Mouse (Mus musculus) left cerebral cortex, postnatal 14 days (tissue): ENCODE measurements at regions not wholly inside any gene's neighbourhood (a gene's known extent, or its start where the extent isn't known, plus 50 kb on each side); places are given as distances from the start of the nearest gene placed in this dataset.

Experiments used
- DNase-seq, 2 experiments: peaks; one replicate each; pipeline ENCODE4 v3.0.0; 2021 to 2022; ENCODE audit warnings: low spot score in 2 of 2, mixed read lengths in 1 of 2
- intact Hi-C: fragments of 180-260 bp; cut with DNase I; formaldehyde crosslinking; loops from one replicate; pipeline ENCODE4 v1.15.1; 2025

DNA sequence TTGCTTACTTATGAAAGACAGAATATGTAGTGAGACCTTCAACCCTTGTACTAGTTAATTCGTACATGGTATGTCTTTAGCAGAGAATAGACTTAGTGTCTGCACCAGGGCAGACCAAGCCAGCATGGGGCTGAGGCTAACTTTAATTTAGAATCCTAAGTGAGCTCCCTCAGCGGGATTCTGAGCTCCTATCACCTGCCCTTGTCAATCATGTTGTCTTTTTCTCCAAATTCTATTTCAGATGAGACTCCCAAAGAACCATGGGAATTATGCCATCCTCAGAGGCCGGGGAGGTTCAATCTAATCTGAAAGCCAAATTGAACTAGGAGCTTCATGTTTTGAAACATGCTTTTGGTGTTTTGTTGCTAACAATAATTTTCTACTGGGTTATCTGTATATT, 553.8 kb upstream of the Mpdz start:
- intact Hi-C loops: no loop called here
- no peak for DNase-seq

DNA sequence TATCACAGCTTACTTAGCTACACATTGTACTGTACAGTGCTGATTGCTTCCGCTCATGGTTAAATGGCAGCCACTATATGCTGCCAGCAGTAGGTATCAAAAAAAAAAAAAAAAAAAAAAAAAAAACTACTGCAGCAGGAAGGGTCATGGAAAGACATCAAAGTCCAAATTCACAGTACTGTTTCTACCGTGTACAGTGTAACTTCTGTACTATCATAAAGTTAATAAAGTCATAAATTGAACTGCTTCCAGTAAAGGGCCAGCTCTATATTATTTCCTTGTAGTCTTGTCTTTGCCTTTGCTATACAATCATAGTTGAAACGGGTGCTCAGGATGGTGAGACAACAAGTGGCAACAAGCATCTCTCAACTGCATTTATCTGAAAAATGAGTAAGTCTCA, 552.6 kb upstream of the Mpdz start:
- no peak for DNase-seq
- intact Hi-C loops: no loop called here

DNA sequence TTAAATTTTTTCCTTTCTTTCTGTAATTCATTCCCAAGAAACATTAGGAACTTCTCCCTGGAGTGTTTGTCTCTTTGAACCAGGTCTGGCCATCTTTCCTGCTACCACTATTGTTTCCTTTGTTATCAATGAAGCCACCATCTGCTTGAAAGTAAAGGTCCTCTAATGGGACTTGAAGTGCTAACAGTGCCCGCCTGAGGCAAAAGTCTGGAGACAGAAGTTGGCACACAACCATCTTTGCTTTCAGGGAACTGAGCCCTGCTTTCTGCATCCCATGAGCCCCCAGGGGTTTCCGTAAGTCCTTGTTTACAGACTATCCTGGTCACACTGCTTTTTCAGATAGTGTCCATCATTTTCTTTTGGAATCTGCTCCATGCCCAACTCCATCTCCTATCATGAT, 546.2 kb upstream of the Mpdz start:
- no peak for DNase-seq
- intact Hi-C loops: no loop called here

DNA sequence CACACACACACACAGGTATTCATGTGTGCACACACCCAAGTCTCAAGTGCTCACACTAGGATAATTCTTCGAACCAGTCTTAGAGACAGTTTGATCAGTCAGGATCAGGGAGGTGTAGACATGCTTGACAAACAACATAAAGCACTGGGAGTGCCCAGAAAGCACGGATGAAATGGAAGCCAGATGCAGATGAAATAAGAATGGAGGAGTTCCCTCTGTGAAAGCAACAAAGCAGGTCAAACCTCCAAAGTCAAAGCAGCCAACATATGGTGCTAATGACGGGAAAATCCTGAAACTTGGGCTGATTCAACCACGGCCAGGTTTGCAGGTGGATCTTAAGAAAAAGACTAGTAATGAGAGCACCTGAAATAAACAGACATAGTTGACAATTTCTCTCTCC, 544.0 kb upstream of the Mpdz start:
- intact Hi-C loops: no loop called here
- DNase-seq: no peak

DNA sequence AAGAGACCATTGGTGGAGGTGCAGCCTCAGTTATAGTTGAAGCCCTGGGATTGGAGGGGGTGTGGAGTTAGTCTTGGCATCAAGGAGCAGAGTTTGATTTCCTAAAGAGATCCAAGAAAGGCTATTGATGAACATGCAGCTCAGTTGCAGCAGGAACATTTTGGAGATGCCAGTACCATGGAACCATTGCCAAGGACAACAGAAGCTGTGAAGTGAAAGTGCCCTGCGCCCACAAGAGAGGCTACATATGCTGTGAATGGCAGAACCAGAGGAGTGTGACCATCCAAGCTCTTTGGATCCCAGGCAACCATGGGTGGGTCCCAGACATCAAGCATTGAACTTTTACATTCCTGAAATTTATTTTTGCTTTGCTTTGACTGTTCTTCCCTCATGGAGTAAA, 539.2 kb upstream of the Mpdz start:
- intact Hi-C loops: no loop called here
- DNase-seq: no peak

DNA sequence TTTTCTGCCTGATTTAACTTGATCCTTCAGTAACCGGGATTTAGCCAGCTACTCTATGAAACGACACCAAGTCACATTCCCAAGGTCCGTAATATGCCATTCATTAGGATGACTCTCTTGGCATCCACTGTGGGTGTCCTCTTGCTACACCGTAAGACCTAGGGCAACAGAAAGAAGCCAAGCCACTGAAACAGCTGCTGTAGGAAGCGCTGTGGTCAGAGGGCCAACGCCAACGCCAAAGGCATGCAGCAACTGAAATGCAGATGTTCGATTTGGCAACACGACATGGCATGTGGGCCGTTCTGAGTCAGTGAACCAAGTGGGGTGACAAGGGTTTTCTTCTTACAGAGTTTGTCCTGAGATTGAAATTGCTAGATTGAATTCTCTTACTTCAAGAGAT, 527.9 kb upstream of the Mpdz start:
- intact Hi-C loops: no loop called here
- no peak for DNase-seq

DNA sequence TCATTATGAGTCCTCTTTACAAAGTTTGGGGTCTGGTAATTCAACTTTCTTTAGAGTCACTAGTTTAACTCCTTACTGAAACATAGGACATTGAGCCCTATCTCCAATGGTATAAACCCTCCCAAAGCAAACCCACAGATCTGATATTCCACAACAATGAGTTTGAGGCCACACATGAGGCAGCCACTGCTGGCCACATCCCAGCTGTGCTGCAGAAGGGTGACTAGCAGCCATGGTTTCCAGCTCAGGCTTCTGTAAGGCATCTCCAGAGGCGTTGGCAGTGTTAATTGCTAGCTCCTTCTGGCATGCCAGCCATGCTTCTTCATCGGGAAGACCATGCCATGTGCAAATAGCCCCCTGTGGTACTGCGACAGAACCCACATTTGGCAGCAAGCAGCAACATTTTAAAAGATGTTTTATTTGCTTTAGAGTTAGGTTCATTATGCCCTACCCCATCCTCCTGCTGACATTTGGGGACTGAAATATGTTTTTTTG, 527.1 kb upstream of the Mpdz start:
- intact Hi-C loops: no loop called here
- no peak for DNase-seq

DNA sequence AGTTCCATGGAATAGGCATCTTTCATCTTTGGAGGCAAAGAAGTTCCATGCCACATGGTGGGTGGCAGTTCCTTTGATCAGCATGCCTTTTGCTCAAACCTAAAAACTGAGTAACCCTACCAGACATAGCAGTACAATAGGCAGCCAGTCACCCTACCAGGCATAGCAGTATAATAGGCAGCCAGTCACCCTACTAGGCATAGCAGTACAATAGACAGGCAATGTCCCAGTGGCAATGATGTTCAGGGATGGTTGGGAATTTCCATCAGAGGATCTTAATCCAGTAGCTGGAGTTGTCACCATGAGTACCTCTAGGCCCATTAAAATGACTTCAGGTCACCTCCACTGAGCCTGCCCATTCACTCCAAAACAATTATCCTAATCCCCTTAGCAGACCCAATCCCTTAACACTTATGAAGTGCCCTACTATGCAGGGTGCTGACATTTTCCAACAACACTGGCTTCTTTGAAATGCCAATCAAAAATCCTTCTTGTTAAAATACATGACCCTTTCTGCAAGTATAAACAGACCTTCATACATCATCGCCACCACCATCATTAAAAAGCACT, 523.5 kb upstream of the Mpdz start:
- intact Hi-C loops: no loop called here
- no peak for DNase-seq

DNA sequence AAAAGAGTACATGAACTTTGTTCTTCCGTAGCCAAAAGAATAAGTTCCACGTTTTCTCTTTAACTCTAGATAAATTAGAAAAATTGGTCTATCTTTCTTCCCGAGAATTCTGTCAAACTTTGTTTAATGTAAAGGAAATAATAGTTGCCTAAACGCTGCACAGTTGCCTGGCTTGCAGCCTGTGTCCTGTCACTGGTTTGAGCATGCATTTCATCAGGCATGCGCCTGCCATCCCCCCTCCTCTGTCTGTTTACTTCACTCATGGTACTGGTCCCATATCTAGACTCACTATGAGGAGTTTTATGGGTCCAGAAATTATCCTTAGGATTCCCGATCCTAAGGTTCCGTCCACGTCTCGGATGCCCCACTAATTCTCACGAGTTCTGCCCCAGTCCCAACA, 520.5 kb upstream of the Mpdz start:
- no peak for DNase-seq
- intact Hi-C loops: no loop called here

DNA sequence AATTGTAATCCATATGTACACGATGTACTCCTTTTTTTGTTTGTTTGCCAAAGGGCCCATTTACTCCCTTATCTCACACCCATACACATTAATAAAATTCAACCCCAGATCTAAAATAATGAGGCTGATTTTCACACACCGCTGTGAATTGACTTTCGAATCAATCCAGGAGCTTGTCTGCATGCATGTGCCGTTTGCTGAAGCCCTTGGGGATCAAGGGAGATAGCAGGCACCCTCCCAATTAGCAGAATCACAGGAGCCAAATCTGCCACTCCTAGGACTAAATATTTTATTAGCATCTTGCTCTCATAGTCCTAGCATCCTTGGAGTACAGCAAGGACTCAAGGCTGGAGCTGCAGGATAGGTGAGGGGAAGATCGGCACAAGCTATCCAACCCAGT, 520.0 kb upstream of the Mpdz start:
- DNase-seq: no peak
- intact Hi-C loops: no loop called here

DNA sequence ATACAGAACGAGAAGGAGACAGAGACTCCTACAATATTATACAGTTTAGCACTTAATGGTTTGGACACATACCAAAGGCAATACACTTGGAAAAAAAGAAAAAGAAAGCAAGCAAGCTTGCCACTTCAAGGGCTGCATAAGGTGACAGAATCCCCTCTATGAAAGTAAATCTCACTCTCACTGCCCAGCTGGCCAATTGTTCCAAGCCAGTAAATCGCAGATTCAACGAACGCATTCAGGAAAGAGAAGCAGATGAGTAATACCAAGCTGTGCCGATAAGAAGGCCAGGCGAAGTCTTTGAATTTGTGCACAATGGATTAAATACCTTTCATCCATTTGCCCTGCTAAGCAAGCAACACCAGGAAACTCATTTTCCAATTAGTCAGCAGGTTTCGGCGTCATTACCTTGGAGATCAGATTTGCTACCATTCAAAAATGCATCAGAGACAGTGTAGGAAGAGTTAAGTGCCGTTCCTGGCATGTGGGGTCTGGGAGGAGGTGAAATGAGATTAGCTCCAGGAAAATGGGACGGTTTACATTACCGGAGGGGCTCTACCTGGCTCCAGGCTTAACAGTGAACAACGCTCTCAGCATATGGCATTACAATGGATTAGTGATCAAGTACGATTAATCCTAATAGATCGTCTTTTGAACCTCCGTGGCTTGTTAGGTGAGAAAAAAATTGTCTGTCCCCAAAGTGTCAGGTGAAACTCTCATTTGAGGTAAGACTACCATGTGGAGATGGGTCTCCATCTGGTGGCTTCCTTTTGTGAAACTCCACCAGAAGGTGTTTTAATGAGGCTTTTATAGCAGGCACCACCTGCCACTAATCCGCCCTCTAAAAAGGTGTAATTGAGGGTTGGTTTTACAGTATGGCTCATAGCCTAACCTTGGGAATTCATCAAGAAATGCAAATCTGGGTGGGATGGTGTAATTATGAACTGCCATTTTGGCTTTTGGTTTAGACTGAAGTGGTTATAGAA, 518.2 kb upstream of the Mpdz start:
- DNase-seq: no peak
- intact Hi-C loops: no loop called here

DNA sequence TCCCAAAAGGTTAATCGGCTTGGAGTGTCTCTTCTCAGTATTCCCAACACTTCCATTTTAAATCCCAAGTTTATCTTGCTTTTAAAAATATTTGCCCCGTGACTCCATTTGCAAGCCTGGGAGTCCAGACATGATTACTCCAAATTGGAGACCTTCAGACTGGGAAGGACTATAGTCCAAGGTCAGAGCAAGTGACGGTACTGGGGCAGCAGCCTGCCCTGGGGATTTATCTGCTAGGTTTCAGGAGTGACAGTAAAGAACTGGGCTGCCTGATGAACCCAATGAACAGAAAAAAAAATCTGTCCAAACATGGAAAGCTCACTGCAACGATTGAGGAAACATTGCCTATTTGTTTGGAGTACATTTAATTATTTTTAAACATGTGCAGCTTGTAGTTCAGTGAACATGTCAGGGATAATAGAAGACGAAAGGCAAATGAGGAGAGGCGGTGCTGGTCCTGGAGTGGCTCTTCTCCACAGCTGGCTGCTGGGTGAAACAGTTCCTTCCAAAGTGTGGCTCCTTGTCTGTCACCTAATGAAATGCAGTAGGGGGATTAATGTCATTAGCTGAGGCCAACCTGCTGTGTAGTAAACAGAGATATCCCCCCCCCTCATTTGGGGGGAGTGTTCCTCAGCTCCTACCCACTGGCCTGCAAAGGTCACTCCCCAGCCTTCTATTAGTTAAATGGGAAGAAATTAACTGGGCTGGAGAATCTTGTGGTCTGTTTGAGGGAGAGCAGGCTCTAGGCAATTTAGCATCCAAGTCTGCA, 514.5 kb upstream of the Mpdz start:
- DNase-seq: no peak
- intact Hi-C loops: no loop called here

DNA sequence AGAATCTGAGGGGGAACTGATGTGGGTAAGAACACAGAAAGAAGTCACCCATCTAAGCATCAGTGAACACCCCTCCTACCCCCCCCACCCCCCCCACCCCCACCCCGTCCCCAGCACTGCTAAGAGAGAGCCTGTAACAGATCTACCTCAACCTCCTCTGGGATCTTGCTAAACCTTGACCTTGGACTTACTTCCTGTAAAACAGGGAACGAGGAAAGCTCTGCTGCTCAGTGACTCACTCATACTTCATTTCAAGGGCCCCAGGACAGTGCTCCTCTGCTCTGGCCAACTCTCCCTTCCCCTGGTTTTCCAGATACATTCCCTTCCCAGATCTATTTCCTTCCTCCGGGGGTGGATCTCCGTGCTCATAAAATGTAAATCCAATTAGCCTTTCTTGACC, 510.4 kb upstream of the Mpdz start:
- no peak for DNase-seq
- intact Hi-C loops: no loop called here

DNA sequence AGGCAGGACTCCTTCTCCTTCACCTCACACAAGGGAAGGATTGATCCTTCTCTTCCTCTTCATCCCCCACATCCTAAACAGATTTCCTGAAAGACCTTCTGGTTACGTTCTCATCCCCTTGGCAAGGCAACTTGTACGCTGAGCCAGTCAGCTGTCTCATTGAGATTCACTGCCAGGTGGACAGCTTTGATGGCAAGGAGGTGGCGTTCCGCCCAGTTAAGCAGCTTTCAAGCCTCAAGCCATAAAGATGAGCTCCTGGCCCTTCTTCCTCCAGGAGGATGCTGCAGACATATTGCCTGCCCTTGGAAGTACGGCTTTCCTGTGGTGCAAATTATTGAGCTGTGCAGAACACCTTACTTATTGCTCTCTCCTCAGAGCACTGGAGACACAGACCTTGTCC, 494.8 kb upstream of the Mpdz start:
- DNase-seq: no peak
- intact Hi-C loops: no loop called here

DNA sequence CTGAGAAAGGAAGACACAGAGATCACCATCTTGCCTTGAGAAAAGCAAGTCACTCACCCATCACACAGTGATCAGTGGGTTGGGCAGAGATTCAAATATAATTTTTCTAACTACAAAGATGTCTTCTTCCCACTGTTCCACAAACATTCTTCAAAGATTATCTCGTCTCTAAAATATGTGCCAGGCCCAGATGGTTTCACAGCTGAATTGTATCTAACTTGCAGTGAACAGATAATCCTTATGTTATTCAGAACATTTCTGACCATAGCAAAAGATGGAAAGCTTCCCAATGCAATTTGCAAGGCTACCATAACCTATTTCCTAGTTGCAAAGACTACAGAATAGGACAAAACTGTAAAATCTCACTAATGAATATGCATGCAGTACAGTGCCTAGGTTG, 488.3 kb upstream of the Mpdz start:
- intact Hi-C loops: no loop called here
- no peak for DNase-seq

DNA sequence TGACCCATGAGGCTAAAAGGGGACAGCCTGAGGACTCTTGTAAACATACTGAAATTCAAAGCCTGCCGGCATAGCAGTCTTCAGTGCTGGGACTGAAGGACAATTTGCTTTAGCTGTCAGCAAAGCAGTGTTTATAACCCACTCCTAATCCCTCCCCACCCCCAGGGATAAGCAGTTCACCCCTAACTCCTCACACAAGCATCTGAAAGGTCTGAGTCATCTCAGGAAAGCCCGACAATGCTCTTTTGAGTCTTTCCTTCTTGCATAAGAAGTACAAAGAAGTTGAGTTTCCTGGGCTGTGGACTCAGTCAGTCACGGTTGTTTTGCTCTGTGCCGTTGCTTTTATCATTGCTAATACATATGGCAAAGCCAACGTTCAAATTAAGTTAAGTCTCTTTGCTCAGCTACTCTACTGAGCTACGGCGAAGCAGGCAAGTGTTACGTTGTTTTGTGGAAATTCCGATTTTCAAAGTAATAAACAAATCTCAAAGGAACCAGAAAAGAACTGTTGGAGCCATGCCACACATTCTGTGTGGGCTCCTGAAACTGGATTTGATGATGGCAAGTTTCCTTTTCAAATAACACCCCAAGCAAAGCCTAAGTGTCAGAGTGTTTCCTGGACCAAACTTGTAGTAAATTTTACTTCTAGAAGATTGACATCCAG, 486.1 kb upstream of the Mpdz start:
- intact Hi-C loops: no loop called here
- DNase-seq: no peak

DNA sequence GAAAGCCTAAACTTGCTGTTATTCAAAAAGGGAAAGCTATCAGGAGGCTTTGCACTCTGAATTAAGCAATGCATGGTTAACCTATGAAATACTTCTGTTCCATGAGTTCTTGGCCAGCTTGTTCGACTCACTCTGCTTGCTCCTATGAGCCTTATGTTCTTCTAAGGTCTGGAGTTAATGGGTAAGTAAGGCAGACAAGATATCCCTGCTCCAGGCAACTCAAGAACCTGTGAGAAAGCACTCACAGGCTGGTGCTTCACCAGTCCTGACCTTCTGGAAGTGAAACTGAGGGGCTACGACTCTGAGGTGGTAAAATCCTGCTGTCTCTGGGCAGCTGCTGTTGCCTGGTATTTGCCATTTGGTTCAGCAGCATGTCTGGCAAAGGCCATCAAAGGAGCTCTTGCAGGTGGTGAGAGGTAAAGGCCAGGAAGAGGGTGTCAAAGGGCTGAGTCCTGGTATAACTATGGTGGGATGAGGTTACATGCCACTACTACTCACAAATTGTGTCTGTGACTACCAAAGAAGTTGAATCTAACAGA, 484.6 kb upstream of the Mpdz start:
- intact Hi-C loops: no loop called here

DNA sequence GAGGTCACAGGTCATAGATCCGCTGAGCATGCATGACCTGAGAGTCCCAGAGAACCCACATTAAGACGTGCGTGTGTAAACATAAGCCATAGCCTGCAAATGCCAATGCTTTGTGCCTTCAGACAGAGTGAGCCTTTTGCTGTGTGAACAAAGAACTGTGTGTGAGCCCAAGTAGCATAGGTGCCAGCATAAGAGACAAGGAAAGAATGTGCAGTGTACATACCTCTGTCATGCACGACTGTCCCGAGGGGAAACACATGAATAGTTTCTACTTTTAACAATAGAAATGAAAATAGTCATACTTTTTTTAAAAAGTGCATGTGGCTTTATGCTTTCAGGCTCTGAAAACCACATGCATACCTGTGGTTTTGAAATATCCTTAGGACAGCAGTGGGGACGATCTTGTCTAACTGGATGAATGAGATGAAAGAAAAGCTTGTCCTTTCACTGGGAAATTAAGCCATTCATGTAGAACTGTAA, 484.1 kb upstream of the Mpdz start:
- no peak for DNase-seq

More for the DNA sequence above, 484.6 kb upstream of the Mpdz start:
- DNase-seq: no peak

DNA sequence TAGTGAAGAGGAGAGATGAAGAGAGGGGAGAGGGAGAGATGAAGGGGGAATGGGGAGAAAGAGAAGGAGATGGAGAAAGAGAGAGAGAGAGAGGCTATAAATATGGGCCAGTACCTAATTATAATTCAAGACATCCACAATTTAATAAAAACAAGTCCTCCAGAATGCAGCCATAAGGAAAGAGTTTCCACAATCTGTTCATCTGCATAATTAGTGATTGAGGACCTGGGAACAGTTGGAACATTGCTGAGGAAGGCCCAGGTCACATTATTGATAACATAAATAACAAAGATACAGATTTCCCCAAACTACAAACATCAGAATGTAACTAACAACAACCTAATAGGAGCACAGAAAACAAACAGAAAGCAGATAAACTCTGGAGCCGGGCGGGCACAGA, 483.0 kb upstream of the Mpdz start:
- intact Hi-C loops: no loop called here

More for the DNA sequence above, 484.1 kb upstream of the Mpdz start:
- intact Hi-C loops: no loop called here

More for the DNA sequence above, 483.0 kb upstream of the Mpdz start:
- DNase-seq: no peak
